Mouse (Mus musculus) G1E (cell line): Measurements from ENCODE around the gene Med24.

Experiments
- CTCF ChIP-seq: IDR thresholded peaks from 2 replicates; pipeline ENCODE4 v1.5.1; 2012; ENCODE audit warnings: low read depth, low read length, inconsistent platforms, mixed read lengths
- GATA1 ChIP-seq: IDR thresholded peaks from 2 replicates; pipeline ENCODE4 v1.6.1; 2012; ENCODE audit warnings: borderline replicate concordance, low read length, inconsistent platforms, mixed read lengths
- GATA2 ChIP-seq: IDR thresholded peaks from 2 replicates; pipeline ENCODE4 v1.6.1; 2012; ENCODE audit warnings: low read depth, low read length, inconsistent platforms, borderline replicate concordance
- TAL1 ChIP-seq: conservative IDR thresholded peaks from 2 replicates; pipeline ENCODE4 v1.6.1; 2012; ENCODE audit warnings: low read depth, low read length, inconsistent platforms, mixed read lengths

- no peak for TF ChIP-seq CTCF
- TF ChIP-seq GATA2: no peak
- no peak for TF ChIP-seq GATA1
- no peak for TF ChIP-seq TAL1
These were observed 19.5 kb upstream of the Med24 start for GRCm38 (mm10) chr11:98748506-98749416.
